Mouse (Mus musculus) thymus, adult 2 months (tissue): ENCODE data around the gene Thoc3. TPM values are rescaled to one million over a fixed set of nuclear protein-coding genes. Genes with fewer than 3 reads are reported as not detected.

Source experiments
- DNase-seq: peaks from one replicate; pipeline ENCODE4 v3.0.0; 2021
- H3K27ac ChIP-seq: fragments of 200-500 bp; 2 replicates; pipeline ENCODE4 v1.5.1; 2012; ENCODE audit warnings: low read length, control low read depth; ENCODE audit not compliant: control insufficient read depth, insufficient read depth
- H3K27me3 ChIP-seq: fragments of 200-500 bp; 2 replicates; pipeline ENCODE4 v1.6.1; 2012; ENCODE audit warnings: mild to moderate bottlenecking, low read length, moderate library complexity, mixed read lengths; ENCODE audit not compliant: control insufficient read depth, insufficient read depth
- H3K36me3 ChIP-seq: fragments of 200-500 bp; 2 replicates; pipeline ENCODE4 v1.6.1; 2012; ENCODE audit warnings: mild to moderate bottlenecking, low read length, moderate library complexity; ENCODE audit not compliant: control insufficient read depth, insufficient read depth
- H3K4me1 ChIP-seq: fragments of 200-500 bp; replicated peaks from 2 replicates; pipeline ENCODE4 v1.6.1; 2012; ENCODE audit warnings: low read length; ENCODE audit not compliant: control insufficient read depth, insufficient read depth
- H3K4me3 ChIP-seq: fragments of 200-500 bp; 2 replicates; pipeline ENCODE4 v1.5.1; 2012; ENCODE audit warnings: mild to moderate bottlenecking, low read length, control low read depth, moderate library complexity; ENCODE audit not compliant: control insufficient read depth, insufficient read depth
- CTCF ChIP-seq: fragments of 200-500 bp; IDR thresholded peaks from 2 replicates; pipeline ENCODE4 v1.5.1; 2012; ENCODE audit warnings: mild to moderate bottlenecking, control low read depth, low read length, moderate library complexity, borderline replicate concordance; ENCODE audit not compliant: control insufficient read depth, poor library complexity, insufficient read depth; ENCODE audit errors: extremely low read depth
- POLR2A ChIP-seq: fragments of 200-500 bp; IDR thresholded peaks from 2 replicates; pipeline ENCODE4 v1.6.1; 2012; ENCODE audit warnings: mild to moderate bottlenecking, low read length, control low read depth, moderate library complexity; ENCODE audit not compliant: control insufficient read depth, poor library complexity, insufficient read depth; ENCODE audit errors: extremely low read depth
- WGBS: fragments of 180-500 bp; shearing (Covaris S2); methylation state at CpG from one replicate; pipeline ENCODE4 v1.1.7; 2018; 5-methylcytosine and 5-hydroxymethylcytosine counted together
- polyA plus RNA-seq: library from polyadenylated mRNA; depleted of rRNA; stranded (reverse); fragments of >200 nt; gene quantifications from 2 replicates; pipeline ENCODE4 v1.2.3, GENCODE M21; 2012; rRNA removed

Thoc3 gene
- polyA plus RNA-seq, 1 experiment, result 51.1 TPM

- H3K4me3 ChIP-seq, result no peak overlapping the region
- H3K4me1 ChIP-seq, result no peaks in the 10 kb centered on the region
- H3K27me3 ChIP-seq, result no peaks in the 10 kb centered on the region
- no peaks in the 10 kb centered on the region for H3K36me3 ChIP-seq
- H3K27ac ChIP-seq, result no peak overlapping the region
- no peak for DNase-seq
- no peak for TF ChIP-seq POLR2A
- TF ChIP-seq CTCF, result no peak
- WGBS, result 88% methylated on average over 10 of the region's 10 CpGs
Measured at GRCm38 (mm10) chr13:54418781-54419327, 49.8 kb downstream of the Thoc3 start.

- H3K4me1 ChIP-seq, result no peaks in the 10 kb centered on the region
- H3K27ac ChIP-seq, result no peak overlapping the region
- no peaks in the 10 kb centered on the region for H3K36me3 ChIP-seq
- H3K4me3 ChIP-seq, result no peak overlapping the region
- TF ChIP-seq CTCF (no peak), POLR2A (no peak)
- 96% methylated on average over 4 of the region's 4 CpGs for WGBS
- H3K27me3 ChIP-seq, result no peaks in the 10 kb centered on the region
- DNase-seq, result no peak
Measured at GRCm38 (mm10) chr13:54415059-54415458, 53.6 kb downstream of the Thoc3 start.

GRCm38 (mm10) chr13:54412721-54413120, 55.9 kb downstream of the Thoc3 start:
- Histone ChIP-seq H3K36me3 (no peaks in the 10 kb centered on the region), H3K4me1 (no peaks in the 10 kb centered on the region), H3K27me3 (no peaks in the 10 kb centered on the region), H3K4me3 (no peak overlapping the region), H3K27ac (no peak overlapping the region)
- DNase-seq, result no peak
- TF ChIP-seq CTCF (no peak), POLR2A (no peak)
- WGBS, result 60% methylated on average over 4 of the region's 4 CpGs

- WGBS, result 15% methylated on average over 7 of the region's 7 CpGs
- no peak overlapping the region for H3K4me3 ChIP-seq
- H3K4me1 ChIP-seq, result no peaks in the 10 kb centered on the region
- H3K27me3 ChIP-seq, result no peaks in the 10 kb centered on the region
- H3K36me3 ChIP-seq, result no peaks in the 10 kb centered on the region
- no peak overlapping the region for H3K27ac ChIP-seq
- TF ChIP-seq CTCF (no peak), POLR2A (no peak)
- DNase-seq, result no peak
Measured at GRCm38 (mm10) chr13:54412236-54412635, 56.4 kb downstream of the Thoc3 start.

GRCm38 (mm10) chr13:54411656-54412055, 57.0 kb downstream of the Thoc3 start:
- WGBS, result 89% methylated on average over 3 of the region's 3 CpGs
- no peak for TF ChIP-seq CTCF
- no peak for TF ChIP-seq POLR2A
- H3K4me1 ChIP-seq, result no peaks in the 10 kb centered on the region
- no peak for DNase-seq
- no peaks in the 10 kb centered on the region for H3K36me3 ChIP-seq
- H3K4me3 ChIP-seq, result no peak overlapping the region
- no peaks in the 10 kb centered on the region for H3K27me3 ChIP-seq
- H3K27ac ChIP-seq, result no peak overlapping the region

Other genes starting within 250 kb of the Thoc3 start
- gene Cplx2, start 97.5 kb downstream of the Thoc3 start, polyA plus RNA-seq, result 1.9 TPM in 2 replicates
- gene Simc1, start 34.9 kb upstream of the Thoc3 start, polyA plus RNA-seq, result 11.6 and 12.4 TPM in 2 replicates
- gene 4833439L19Rik, start 96.6 kb upstream of the Thoc3 start, polyA plus RNA-seq, result 104 and 105 TPM in 2 replicates
- gene Arl10, start 106.2 kb upstream of the Thoc3 start, polyA plus RNA-seq, result 19.8 and 20.5 TPM in 2 replicates
- gene Nop16, start 121.2 kb upstream of the Thoc3 start, polyA plus RNA-seq, result 8.6 and 8.7 TPM in 2 replicates
- gene Higd2a, start 121.4 kb upstream of the Thoc3 start, polyA plus RNA-seq, result 112 and 116 TPM in 2 replicates
- 42.2 and 44.6 TPM in 2 replicates for gene Cltb, start 142.5 kb upstream of the Thoc3 start, polyA plus RNA-seq
- 36.1 and 38.4 TPM in 2 replicates for gene Faf2, start 152.9 kb upstream of the Thoc3 start, polyA plus RNA-seq
- gene Rnf44, start 225.1 kb upstream of the Thoc3 start, polyA plus RNA-seq, result 601 and 680 TPM in 2 replicates
- gene Cdhr2, start 232.6 kb upstream of the Thoc3 start, polyA plus RNA-seq, result 1.2 and 1.3 TPM in 2 replicates